ENCODE assay signal across 26 mouse cellular contexts in the genomic region with DNA sequence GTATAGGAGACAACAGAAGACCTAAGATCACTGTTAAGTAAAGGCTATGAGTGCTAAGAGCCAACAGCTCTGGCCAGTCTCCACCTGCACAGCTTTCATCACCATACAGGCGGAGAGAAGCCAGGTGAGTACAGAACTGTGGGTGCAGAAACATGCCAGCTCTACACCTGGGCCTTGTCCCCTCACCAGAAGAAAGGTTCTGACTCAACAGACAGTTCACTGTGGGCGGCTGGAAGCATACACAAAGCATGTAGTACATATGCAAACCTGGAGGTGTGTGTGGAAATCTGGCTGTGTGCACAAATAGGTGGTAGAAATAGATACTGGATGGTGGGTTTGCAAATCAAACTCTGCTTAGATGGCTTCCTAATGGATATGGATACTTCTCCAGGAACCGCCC. TPM values are rescaled to one million over a fixed set of nuclear protein-coding genes. Genes with fewer than 3 reads are reported as not detected.
"Had no signal": no experiment of that assay in that cellular context is flagged by ENCODE, and none has a peak within 500 bp of the region (broad histone marks: within the 10 kb centered on the region; RNA-seq: fewer than 3 reads in every experiment).

No protein-coding gene starts in this region.

- H3K27ac ChIP-seq: heart, embryonic 13.5 days; heart, embryonic 15.5 days; hindbrain, embryonic 13.5 days; hindbrain, embryonic 15.5 days; hindbrain, postnatal 0 days; kidney, embryonic 15.5 days; kidney, postnatal 0 days; limb, embryonic 13.5 days; limb, embryonic 15.5 days; liver, embryonic 12.5 days; liver, embryonic 14.5 days had no signal

- H3K9ac ChIP-seq: forebrain, postnatal 0 days; heart, embryonic 13.5 days; heart, embryonic 15.5 days; hindbrain, embryonic 13.5 days; hindbrain, embryonic 15.5 days; kidney, embryonic 15.5 days; limb, embryonic 13.5 days; limb, embryonic 15.5 days; liver, embryonic 12.5 days; liver, embryonic 14.5 days had no signal

- H3K4me1 ChIP-seq: heart, embryonic 13.5 days; heart, embryonic 15.5 days; hindbrain, embryonic 13.5 days; hindbrain, embryonic 15.5 days; kidney, embryonic 15.5 days; limb, embryonic 15.5 days; liver, embryonic 12.5 days had no signal

- DNase-seq: forebrain, postnatal 0 days; gastrocnemius, postnatal 14 days; gastrocnemius, postnatal 36 days; heart, adult 18-20 months; heart, postnatal 14 days; heart, postnatal 36 days; kidney, adult 11 months; kidney, adult 2 months; kidney, adult 9 months; kidney, postnatal 14 days; kidney, postnatal 36 days; layer of hippocampus, postnatal 36 days had no signal

- H3K36me3 ChIP-seq: heart, embryonic 13.5 days; heart, embryonic 15.5 days; kidney, embryonic 15.5 days; limb, embryonic 13.5 days; limb, embryonic 15.5 days; liver, embryonic 12.5 days had no signal

- H3K27me3 ChIP-seq: heart, embryonic 13.5 days; heart, embryonic 15.5 days; hindbrain, embryonic 13.5 days; hindbrain, embryonic 15.5 days; kidney, embryonic 15.5 days; limb, embryonic 13.5 days; limb, embryonic 15.5 days had no signal

- H3K4me3 ChIP-seq: heart, embryonic 13.5 days; heart, embryonic 15.5 days; hindbrain, embryonic 13.5 days; hindbrain, embryonic 15.5 days; kidney, embryonic 15.5 days; limb, embryonic 13.5 days; limb, embryonic 15.5 days; liver, embryonic 12.5 days had no signal

RNA-seq across cellular contexts. Expression of a gene that starts 27.2 kb away (rescaled TPM):
- total RNA-seq: gastrocnemius, adult 8-10 months; gastrocnemius, postnatal 36 days; hematopoietic stem cell, adult 5-6 weeks; liver, adult 2 months had no signal
- polyA plus RNA-seq: liver, adult 2 months; liver, embryonic 14.5 days had no signal
